Mouse (Mus musculus) left cerebral cortex, adult 2 months (tissue): Measurements from ENCODE around the gene Fxyd7. TPM values are rescaled to one million over a fixed set of nuclear protein-coding genes. Genes with fewer than 3 reads are reported as not detected.
A peak's percentile ranks its signal among the peaks of the same experiment; 100 is the strongest.

Experiments
- DNase-seq, 2 experiments: peaks; one replicate each; pipeline ENCODE4 v3.0.0; 2021 to 2022; ENCODE audit warnings: low spot score in 2 of 2, mixed read lengths in 1 of 2; ENCODE audit errors: extremely low spot score in 1 of 2
- H3K27ac ChIP-seq: fragments of 200-600 bp; 2 replicates; pipeline ENCODE4 v1.8.1; 2022
- H3K4me3 ChIP-seq: fragments of 200-600 bp; 2 replicates; pipeline ENCODE4 v1.8.1; 2022
- CTCF ChIP-seq: fragments of 200-600 bp; IDR thresholded peaks from 2 replicates; pipeline ENCODE4 v1.8.1; 2022; ENCODE audit warnings: antibody characterized with exemption, mild to moderate bottlenecking, moderate library complexity
- intact Hi-C: fragments of 180-260 bp; cut with DNase I; formaldehyde crosslinking; loops from one replicate; pipeline ENCODE4 v1.15.1; 2025
- microRNA-seq, 2 experiments: library from miRNA; unstranded; fragments of <30 nt; microRNA quantifications; one replicate each; pipeline ENCODE4 v1.2.0; 2021
- total RNA-seq, 2 experiments: library from RNA; stranded (reverse); gene quantifications; 2 replicates each; pipeline ENCODE4 v1.2.3; 2021

Gene Fxyd7
- total RNA-seq, 2 experiments from 2014 or later = 174 to 184 TPM

- no peak for TF ChIP-seq CTCF
- no peak for DNase-seq
- intact Hi-C loops = loop anchor here (5.0 kb wide), 1 partner anchor 64 kb away; no protein-coding TSS in a partner anchor
- Histone ChIP-seq H3K27ac (no peak overlapping the region), H3K4me3 (no peak overlapping the region)
These were observed 19.5 kb downstream of the Fxyd7 start for GRCm38 (mm10) chr7:31031731-31032130.

GRCm38 (mm10) chr7:31030717-31031116 lies 20.6 kb downstream of the Fxyd7 start:
- TF ChIP-seq CTCF = peak; percentile 24
- intact Hi-C loops = loop anchor here (5.0 kb wide), 1 partner anchor 63 kb away; no protein-coding TSS in a partner anchor
- no peak overlapping the region for H3K27ac ChIP-seq
- H3K4me3 ChIP-seq = no peak overlapping the region
- no peak for DNase-seq

- no peak for DNase-seq
- no peak for TF ChIP-seq CTCF
- H3K4me3 ChIP-seq = no peak overlapping the region
- no peak overlapping the region for H3K27ac ChIP-seq
- intact Hi-C loops = no loop called here
These were observed 22.7 kb downstream of the Fxyd7 start for GRCm38 (mm10) chr7:31028609-31029008.

GRCm38 (mm10) chr7:31017104-31017901 lies 34.0 kb downstream of the Fxyd7 start:
- peak; percentile 66 to 68 for DNase-seq
- TF ChIP-seq CTCF = no peak
- H3K4me3 ChIP-seq = no peak overlapping the region
- no peak overlapping the region for H3K27ac ChIP-seq
- intact Hi-C loops = loop anchor here (1.0 kb wide), 2 partner anchors 36 to 60 kb away; no protein-coding TSS in a partner anchor

GRCm38 (mm10) chr7:31012971-31013370 lies 38.3 kb downstream of the Fxyd7 start:
- no peak for DNase-seq
- intact Hi-C loops = no loop called here

GRCm38 (mm10) chr7:31008889-31009288 lies 42.4 kb downstream of the Fxyd7 start:
- Histone ChIP-seq H3K4me3 (no peak overlapping the region), H3K27ac (no peak overlapping the region)
- DNase-seq = no peak
- intact Hi-C loops = no loop called here
- no peak for TF ChIP-seq CTCF

More at GRCm38 (mm10) chr7:31012971-31013370, 38.3 kb downstream of the Fxyd7 start:
- no peak overlapping the region for H3K27ac ChIP-seq
- no peak overlapping the region for H3K4me3 ChIP-seq
- TF ChIP-seq CTCF = no peak

- H3K4me3 ChIP-seq = no peak overlapping the region
- intact Hi-C loops = no loop called here
- DNase-seq = no peak
- TF ChIP-seq CTCF = no peak
- no peak overlapping the region for H3K27ac ChIP-seq
These were observed 43.1 kb downstream of the Fxyd7 start for GRCm38 (mm10) chr7:31008175-31008574.

GRCm38 (mm10) chr7:31007775-31008174 lies 43.5 kb downstream of the Fxyd7 start:
- Histone ChIP-seq H3K27ac (no peak overlapping the region), H3K4me3 (no peak overlapping the region)
- intact Hi-C loops = no loop called here
- TF ChIP-seq CTCF = no peak
- no peak for DNase-seq

GRCm38 (mm10) chr7:31002650-31003049 lies 48.6 kb downstream of the Fxyd7 start:
- no peak for DNase-seq
- TF ChIP-seq CTCF = no peak
- intact Hi-C loops = no loop called here
- Histone ChIP-seq H3K27ac (peak overlapping the region; percentile 32; the same call in 1 of the 2 replicates), H3K4me3 (no peak overlapping the region)

- no peak overlapping the region; the same call in 1 of the 2 replicates for H3K27ac ChIP-seq
- peak in 1 of 2 experiments; percentile 14 for DNase-seq
These were observed 50.7 kb downstream of the Fxyd7 start for GRCm38 (mm10) chr7:31000505-31001020.

GRCm38 (mm10) chr7:30996491-30996890 lies 54.8 kb downstream of the Fxyd7 start:
- intact Hi-C loops = no loop called here
- DNase-seq = no peak
- Histone ChIP-seq H3K27ac (no peak overlapping the region), H3K4me3 (no peak overlapping the region)
- peak; percentile 8; the same call in 1 of the 2 replicates for TF ChIP-seq CTCF

More at GRCm38 (mm10) chr7:31000505-31001020, 50.7 kb downstream of the Fxyd7 start:
- intact Hi-C loops = no loop called here
- H3K4me3 ChIP-seq = no peak overlapping the region
- no peak; the same call in 1 of the 2 replicates for TF ChIP-seq CTCF

- intact Hi-C loops = no loop called here
These were observed 57.3 kb downstream of the Fxyd7 start for GRCm38 (mm10) chr7:30993986-30994385.

More at GRCm38 (mm10) chr7:30993986-30994385, 57.3 kb downstream of the Fxyd7 start:
- no peak for DNase-seq
- Histone ChIP-seq H3K4me3 (no peak overlapping the region), H3K27ac (no peak overlapping the region)
- TF ChIP-seq CTCF = no peak

Small RNAs within 50 kb of the gene (microRNA-seq; reads per million reads assigned to microRNA genes)
- 0 reads per million in 2 experiments for gene Mir7050

Other genes with a start within 250 kb of the Fxyd7 start
- gene Ffar2, start 227.7 kb downstream of the Fxyd7 start, total RNA-seq = not detected
- gene Ffar3, start 195.3 kb downstream of the Fxyd7 start, total RNA-seq = not detected
- not detected for gene Ffar1, start 189.9 kb downstream of the Fxyd7 start, total RNA-seq
- not detected for gene Cd22, start 171.1 kb downstream of the Fxyd7 start, total RNA-seq
- gene Mag, start 136.6 kb downstream of the Fxyd7 start, total RNA-seq = 10 to 100 TPM; 91.1 to 93.1 TPM
- not detected for gene Hamp2, start 126.8 kb downstream of the Fxyd7 start, total RNA-seq
- gene Hamp, start 107.4 kb downstream of the Fxyd7 start, total RNA-seq = not detected
- gene Usf2, start 94.7 kb downstream of the Fxyd7 start, total RNA-seq = 100 to 1,000 TPM; 131 to 134 TPM
- 10 to 100 TPM; 10.1 to 10.2 TPM for gene Lsr, start 78.0 kb downstream of the Fxyd7 start, total RNA-seq
- under 1 TPM; 0.23 to 0.38 TPM for gene Fam187b, start 77.7 kb downstream of the Fxyd7 start, total RNA-seq
- gene Fxyd5, start 9.0 kb downstream of the Fxyd7 start, total RNA-seq = 10 to 100 TPM; 34.1 to 39.0 TPM
- gene Fxyd1, start 5.7 kb upstream of the Fxyd7 start, total RNA-seq = 10 to 100 TPM; 72.8 to 79.1 TPM
- gene Lgi4, start 7.9 kb upstream of the Fxyd7 start, total RNA-seq = 10 to 100 TPM; 28.9 to 34.1 TPM
- gene Fxyd3, start 25.2 kb upstream of the Fxyd7 start, total RNA-seq = not detected
- gene Hpn, start 63.8 kb upstream of the Fxyd7 start, total RNA-seq = 1 to 10 TPM; 2.5 to 8.3 TPM
- 100 to 1,000 TPM; 737 to 759 TPM for gene Scn1b, start 75.5 kb upstream of the Fxyd7 start, total RNA-seq
- gene Gramd1a, start 104.4 kb upstream of the Fxyd7 start, total RNA-seq = 100 to 1,000 TPM; 107 to 118 TPM
- gene Scgb2b2, start 239.0 kb upstream of the Fxyd7 start, total RNA-seq = not detected
- gene Scgb1b2, start 240.4 kb upstream of the Fxyd7 start, total RNA-seq = not detected